Mouse (Mus musculus): ENCODE measurements at regions not wholly inside any gene's neighbourhood (a gene's known extent, or its start where the extent isn't known, plus 50 kb on each side); places are given as distances from the start of the nearest gene placed in this dataset.

- TF ChIP-seq POLR2A (IDR thresholded peaks at IDR 0.05; ENCODE audit: low read depth, low read length) (no peak), CTCF (IDR thresholded peaks at IDR 0.05; ENCODE audit: borderline replicate concordance, insufficient read depth, low read length) (no peak)
- H3K4me1 ChIP-seq (ENCODE audit: control insufficient read depth, insufficient read depth, low read length) = no peaks in the 10 kb centered on the region
- H3K27ac ChIP-seq (ENCODE audit: insufficient read depth, low read length) = no peak overlapping the region
- H3K4me3 ChIP-seq (ENCODE audit: insufficient read depth, low read length) = no peak overlapping the region
Measured at GRCm38 (mm10) chr15:96179511-96179910, 107.8 kb upstream of the Arid2 start.

GRCm38 (mm10) chr15:96180036-96180435 is 107.3 kb upstream of the Arid2 start:
- TF ChIP-seq CTCF (IDR thresholded peaks at IDR 0.05; ENCODE audit: borderline replicate concordance, insufficient read depth, low read length) (no peak), POLR2A (IDR thresholded peaks at IDR 0.05; ENCODE audit: low read depth, low read length) (no peak)
- Histone ChIP-seq H3K4me1 (ENCODE audit: control insufficient read depth, insufficient read depth, low read length) (no peaks in the 10 kb centered on the region), H3K4me3 (ENCODE audit: insufficient read depth, low read length) (no peak overlapping the region), H3K27ac (ENCODE audit: insufficient read depth, low read length) (no peak overlapping the region)

GRCm38 (mm10) chr15:96180977-96181376 is 106.3 kb upstream of the Arid2 start:
- H3K4me3 ChIP-seq (ENCODE audit: insufficient read depth, low read length) = no peak overlapping the region
- H3K27ac ChIP-seq (ENCODE audit: insufficient read depth, low read length) = no peak overlapping the region
- no peaks in the 10 kb centered on the region for H3K4me1 ChIP-seq (ENCODE audit: control insufficient read depth, insufficient read depth, low read length)
- TF ChIP-seq CTCF (IDR thresholded peaks at IDR 0.05; ENCODE audit: borderline replicate concordance, insufficient read depth, low read length) = no peak
- no peak for TF ChIP-seq POLR2A (IDR thresholded peaks at IDR 0.05; ENCODE audit: low read depth, low read length)

- Histone ChIP-seq H3K4me1 (ENCODE audit: control insufficient read depth, insufficient read depth, low read length) (no peaks in the 10 kb centered on the region), H3K27ac (ENCODE audit: insufficient read depth, low read length) (no peak overlapping the region), H3K4me3 (ENCODE audit: insufficient read depth, low read length) (no peak overlapping the region)
- TF ChIP-seq POLR2A (IDR thresholded peaks at IDR 0.05; ENCODE audit: low read depth, low read length) (no peak), CTCF (IDR thresholded peaks at IDR 0.05; ENCODE audit: borderline replicate concordance, insufficient read depth, low read length) (no peak)
Measured at GRCm38 (mm10) chr15:96182313-96182712, 105.0 kb upstream of the Arid2 start.

GRCm38 (mm10) chr15:96183069-96183468 is 104.2 kb upstream of the Arid2 start:
- TF ChIP-seq POLR2A (IDR thresholded peaks at IDR 0.05; ENCODE audit: low read depth, low read length) (no peak), CTCF (IDR thresholded peaks at IDR 0.05; ENCODE audit: borderline replicate concordance, insufficient read depth, low read length) (no peak)
- Histone ChIP-seq H3K4me3 (ENCODE audit: insufficient read depth, low read length) (no peak overlapping the region), H3K27ac (ENCODE audit: insufficient read depth, low read length) (no peak overlapping the region), H3K4me1 (ENCODE audit: control insufficient read depth, insufficient read depth, low read length) (no peaks in the 10 kb centered on the region)

- Histone ChIP-seq H3K4me3 (ENCODE audit: insufficient read depth, low read length) (no peak overlapping the region), H3K27ac (ENCODE audit: insufficient read depth, low read length) (no peak overlapping the region), H3K4me1 (ENCODE audit: control insufficient read depth, insufficient read depth, low read length) (no peaks in the 10 kb centered on the region)
- TF ChIP-seq CTCF (IDR thresholded peaks at IDR 0.05; ENCODE audit: borderline replicate concordance, insufficient read depth, low read length) = no peak
Measured at GRCm38 (mm10) chr15:96184666-96185065, 102.7 kb upstream of the Arid2 start.

- no peak for TF ChIP-seq POLR2A (IDR thresholded peaks at IDR 0.05; ENCODE audit: low read depth, low read length)
- Histone ChIP-seq H3K4me3 (ENCODE audit: insufficient read depth, low read length) (no peak overlapping the region), H3K4me1 (ENCODE audit: control insufficient read depth, insufficient read depth, low read length) (no peaks in the 10 kb centered on the region), H3K27ac (ENCODE audit: insufficient read depth, low read length) (no peak overlapping the region)
Measured at GRCm38 (mm10) chr15:96185429-96185828, 101.9 kb upstream of the Arid2 start.

- H3K4me1 ChIP-seq (ENCODE audit: control insufficient read depth, insufficient read depth, low read length) = no peaks in the 10 kb centered on the region
- TF ChIP-seq POLR2A (IDR thresholded peaks at IDR 0.05; ENCODE audit: low read depth, low read length) = no peak
- no peak for TF ChIP-seq CTCF (IDR thresholded peaks at IDR 0.05; ENCODE audit: borderline replicate concordance, insufficient read depth, low read length)
- H3K27ac ChIP-seq (ENCODE audit: insufficient read depth, low read length) = no peak overlapping the region
- no peak overlapping the region for H3K4me3 ChIP-seq (ENCODE audit: insufficient read depth, low read length)
Measured at GRCm38 (mm10) chr15:96185901-96186300, 101.4 kb upstream of the Arid2 start.

- TF ChIP-seq CTCF (IDR thresholded peaks at IDR 0.05; ENCODE audit: borderline replicate concordance, insufficient read depth, low read length) (no peak), POLR2A (IDR thresholded peaks at IDR 0.05; ENCODE audit: low read depth, low read length) (no peak)
Measured at GRCm38 (mm10) chr15:96189551-96189950, 97.8 kb upstream of the Arid2 start.

GRCm38 (mm10) chr15:96197413-96197812 is 89.9 kb upstream of the Arid2 start:
- Histone ChIP-seq H3K4me1 (ENCODE audit: control insufficient read depth, insufficient read depth, low read length) (no peaks in the 10 kb centered on the region), H3K4me3 (ENCODE audit: insufficient read depth, low read length) (no peak overlapping the region), H3K27ac (ENCODE audit: insufficient read depth, low read length) (no peak overlapping the region)
- no peak for TF ChIP-seq CTCF (IDR thresholded peaks at IDR 0.05; ENCODE audit: borderline replicate concordance, insufficient read depth, low read length)

More at GRCm38 (mm10) chr15:96189551-96189950, 97.8 kb upstream of the Arid2 start:
- no peaks in the 10 kb centered on the region for H3K4me1 ChIP-seq (ENCODE audit: control insufficient read depth, insufficient read depth, low read length)
- no peak overlapping the region for H3K27ac ChIP-seq (ENCODE audit: insufficient read depth, low read length)
- no peak overlapping the region for H3K4me3 ChIP-seq (ENCODE audit: insufficient read depth, low read length)

- H3K4me1 ChIP-seq (ENCODE audit: control insufficient read depth, insufficient read depth, low read length) = no peaks in the 10 kb centered on the region
- H3K4me3 ChIP-seq (ENCODE audit: insufficient read depth, low read length) = no peak overlapping the region
- H3K27ac ChIP-seq (ENCODE audit: insufficient read depth, low read length) = no peak overlapping the region
- TF ChIP-seq CTCF (IDR thresholded peaks at IDR 0.05; ENCODE audit: borderline replicate concordance, insufficient read depth, low read length) = no peak
- TF ChIP-seq POLR2A (IDR thresholded peaks at IDR 0.05; ENCODE audit: low read depth, low read length) = no peak
Measured at GRCm38 (mm10) chr15:96197932-96198331, 89.4 kb upstream of the Arid2 start.

All from embryonic fibroblast, embryonic 13.5 days (primary cell).